Mouse (Mus musculus) heart, postnatal 0 days (tissue): ENCODE data around the gene Trappc5. TPM values are rescaled to one million over a fixed set of nuclear protein-coding genes. Genes with fewer than 3 reads are reported as not detected.

ENCODE experiments used
- ATAC-seq: fragments of 200-750 bp; cut with Nextera tagmentation; 2 replicates; pipeline ENCODE4 v1.8.0; 2017; ENCODE audit warnings: low read depth, moderate number of reproducible peaks, moderate library complexity; ENCODE audit not compliant: insufficient read depth
- DNase-seq: peaks from one replicate; pipeline ENCODE4 v3.0.0-alpha.2; 2016; ENCODE audit warnings: low spot score
- H3K27ac ChIP-seq: fragments of 300-500 bp; sonication (generic); 2 replicates; pipeline ENCODE4 v1.5.1; 2014; ENCODE audit warnings: low read depth, mild to moderate bottlenecking
- H3K27me3 ChIP-seq: fragments of 300-500 bp; sonication (generic); 2 replicates; pipeline ENCODE4 v1.6.1; 2014; ENCODE audit warnings: low read length, mixed read lengths; ENCODE audit not compliant: control insufficient read depth, insufficient read depth
- H3K36me3 ChIP-seq: fragments of 300-500 bp; sonication (generic); replicated peaks from 2 replicates; pipeline ENCODE4 v1.6.1; 2014; ENCODE audit warnings: low read length, mixed read lengths; ENCODE audit not compliant: control insufficient read depth, insufficient read depth
- H3K4me1 ChIP-seq: fragments of 300-500 bp; sonication (generic); 2 replicates; pipeline ENCODE4 v1.6.1; 2014; ENCODE audit warnings: antibody characterized with exemption; ENCODE audit not compliant: control insufficient read depth, insufficient read depth
- H3K4me2 ChIP-seq: fragments of 300-500 bp; sonication (generic); 2 replicates; pipeline ENCODE4 v1.6.1; 2014; ENCODE audit warnings: low read depth, mild to moderate bottlenecking, low read length, moderate library complexity
- H3K4me3 ChIP-seq: fragments of 300-500 bp; sonication (generic); 2 replicates; pipeline ENCODE4 v1.5.1; 2014; ENCODE audit warnings: low read depth, low read length
- H3K9ac ChIP-seq: fragments of 300-500 bp; sonication (generic); replicated peaks from 2 replicates; pipeline ENCODE4 v1.6.1; 2014; ENCODE audit warnings: low read depth, low read length, mixed read lengths
- H3K9me3 ChIP-seq: fragments of 300-500 bp; sonication (generic); replicated peaks from 2 replicates; pipeline ENCODE4 v1.6.1; 2016; ENCODE audit warnings: low read length; ENCODE audit not compliant: control insufficient read depth
- CTCF ChIP-seq: IDR thresholded peaks from 2 replicates; pipeline ENCODE4 v1.5.1; 2016; ENCODE audit warnings: antibody characterized with exemption, control low read depth, low read depth
- EP300 ChIP-seq: IDR thresholded peaks from 2 replicates; pipeline ENCODE4 v1.6.1; 2016; ENCODE audit warnings: antibody characterized with exemption, low read depth
- WGBS: fragments of 180-500 bp; shearing (Covaris S2); extraction: QIAGEN DNeasy Blood & Tissue Kit; methylation state at CpG from one replicate; pipeline ENCODE4 v1.1.7; 2014; 5-methylcytosine and 5-hydroxymethylcytosine counted together
- polyA plus RNA-seq: library from polyadenylated mRNA; unstranded; fragments of >200 nt; fragmentation: Nextera tagmentation; extraction: Ambion mirVana; gene quantifications from 2 replicates; pipeline ENCODE4 v1.2.1, GENCODE M21; 2015
- total RNA-seq: library from RNA; depleted of rRNA; stranded (reverse); fragments of >200 nt; gene quantifications from 2 replicates; pipeline ENCODE4 v1.2.3, GENCODE M21; 2014; ENCODE audit warnings: low replicate concordance

The Trappc5 gene
- total and polyA plus RNA-seq, 2 experiments from 2014 or later: 29.2 to 38.0 TPM

- WGBS: 68% methylated on average over 11 of the region's 11 CpGs
- ATAC-seq: no peak
- Histone ChIP-seq H3K9ac (no peak overlapping the region), H3K4me3 (no peak overlapping the region), H3K9me3 (no peaks in the 10 kb centered on the region), H3K36me3 (no peaks in the 10 kb centered on the region), H3K27ac (no peak overlapping the region), H3K4me1 (no peaks in the 10 kb centered on the region), H3K4me2 (no peak overlapping the region), H3K27me3 (no peaks in the 10 kb centered on the region)
- DNase-seq: no peak
- TF ChIP-seq CTCF (no peak), EP300 (no peak)
Observed at GRCm38 (mm10) chr8:3654726-3655508, 21.2 kb upstream of the Trappc5 start.

- DNase-seq: no peak
- 51% methylated on average over 3 of the region's 3 CpGs for WGBS
- no peak for TF ChIP-seq CTCF
- TF ChIP-seq EP300: no peak
Observed at GRCm38 (mm10) chr8:3655526-3655925, 20.6 kb upstream of the Trappc5 start, which contains the start of gene Retn. Retn (plus strand) TSS chr8:3655770.

GRCm38 (mm10) chr8:3656725-3657381, 19.2 kb upstream of the Trappc5 start:
- H3K4me2 ChIP-seq: no peak overlapping the region
- H3K9me3 ChIP-seq: no peaks in the 10 kb centered on the region
- ATAC-seq: no peak
- 27% methylated on average over 7 of the region's 7 CpGs for WGBS
- H3K4me1 ChIP-seq: no peaks in the 10 kb centered on the region
- H3K9ac ChIP-seq: no peak overlapping the region
- H3K36me3 ChIP-seq: no peaks in the 10 kb centered on the region
- no peak overlapping the region for H3K4me3 ChIP-seq
- H3K27me3 ChIP-seq: no peaks in the 10 kb centered on the region
- no peak for DNase-seq
- no peak for TF ChIP-seq CTCF
- TF ChIP-seq EP300: no peak
- H3K27ac ChIP-seq: no peak overlapping the region

More at GRCm38 (mm10) chr8:3655526-3655925, 20.6 kb upstream of the Trappc5 start, which contains the start of gene Retn:
- Histone ChIP-seq H3K36me3 (no peaks in the 10 kb centered on the region), H3K9me3 (no peaks in the 10 kb centered on the region), H3K4me3 (no peak within 1 kb of the TSS), H3K27ac (no peak within 1 kb of the TSS), H3K9ac (no peak within 1 kb of the TSS), H3K27me3 (no peaks in the 10 kb centered on the region), H3K4me2 (no peak within 1 kb of the TSS), H3K4me1 (no peaks in the 10 kb centered on the region)
- ATAC-seq: no peak

- TF ChIP-seq EP300: no peak
- TF ChIP-seq CTCF: no peak
- H3K36me3 ChIP-seq: no peaks in the 10 kb centered on the region
- H3K4me3 ChIP-seq: no peak overlapping the region
- no peaks in the 10 kb centered on the region for H3K4me1 ChIP-seq
- DNase-seq (no peak), ATAC-seq (no peak)
- 69% methylated on average over 8 of the region's 8 CpGs for WGBS
- H3K27ac ChIP-seq: no peak overlapping the region
- no peak overlapping the region for H3K4me2 ChIP-seq
- no peak overlapping the region for H3K9ac ChIP-seq
- no peaks in the 10 kb centered on the region for H3K27me3 ChIP-seq
- H3K9me3 ChIP-seq: no peaks in the 10 kb centered on the region
Observed at GRCm38 (mm10) chr8:3660889-3661288, 15.2 kb upstream of the Trappc5 start.

- ATAC-seq (no peak), DNase-seq (no peak)
- Histone ChIP-seq H3K27ac (no peak overlapping the region), H3K9me3 (no peaks in the 10 kb centered on the region), H3K4me2 (no peak overlapping the region), H3K27me3 (no peaks in the 10 kb centered on the region), H3K36me3 (no peaks in the 10 kb centered on the region), H3K9ac (no peak overlapping the region), H3K4me3 (no peak overlapping the region), H3K4me1 (no peaks in the 10 kb centered on the region)
- TF ChIP-seq CTCF (no peak), EP300 (no peak)
- WGBS: 56% methylated on average over 5 of the region's 5 CpGs
Observed at GRCm38 (mm10) chr8:3664405-3664804, 11.7 kb upstream of the Trappc5 start.

GRCm38 (mm10) chr8:3665507-3665906, 10.6 kb upstream of the Trappc5 start, which contains the start of gene Mcemp1:
Mcemp1 (plus strand) TSS chr8:3665754.
- Histone ChIP-seq H3K4me3 (no peak within 1 kb of the TSS), H3K4me2 (no peak within 1 kb of the TSS), H3K27me3 (no peaks in the 10 kb centered on the region), H3K9ac (no peak within 1 kb of the TSS), H3K36me3 (no peaks in the 10 kb centered on the region), H3K27ac (no peak within 1 kb of the TSS), H3K4me1 (no peaks in the 10 kb centered on the region), H3K9me3 (no peaks in the 10 kb centered on the region)
- no peak for TF ChIP-seq EP300
- TF ChIP-seq CTCF: no peak
- WGBS: 52% methylated on average over 6 of the region's 6 CpGs
- ATAC-seq: no peak
- DNase-seq: no peak
